Mouse (Mus musculus): ENCODE results near the gene Pafah1b2.

The Pafah1b2 gene

GRCm38 (mm10) chr9:46026058-46026849 lies 13.8 kb upstream of the Pafah1b2 start:
- no peak for DNase-seq

GRCm38 (mm10) chr9:46023591-46023990 lies 11.1 kb upstream of the Pafah1b2 start:
- no peak for DNase-seq

GRCm38 (mm10) chr9:46019975-46020374 lies 7.5 kb upstream of the Pafah1b2 start:
- no peak for DNase-seq

- no peak for DNase-seq
Observed at GRCm38 (mm10) chr9:46018316-46018715, 5.8 kb upstream of the Pafah1b2 start.

GRCm38 (mm10) chr9:46016417-46016816 lies 3.9 kb upstream of the Pafah1b2 start:
- DNase-seq = no peak

GRCm38 (mm10) chr9:46015831-46016230 lies 3.3 kb upstream of the Pafah1b2 start:
- no peak for DNase-seq

- peak; percentile 33 for DNase-seq
Observed at GRCm38 (mm10) chr9:46015081-46015551, 2.6 kb upstream of the Pafah1b2 start.

- DNase-seq = peak; percentile 69
Observed at GRCm38 (mm10) chr9:46014251-46014681, 1.8 kb upstream of the Pafah1b2 start.

GRCm38 (mm10) chr9:46013616-46014015 lies 1.1 kb upstream of the Pafah1b2 start:
- DNase-seq = no peak

- DNase-seq = peak; percentile 34
Observed at GRCm38 (mm10) chr9:46013009-46013586, 608 bp upstream of the Pafah1b2 start.

- no peak for DNase-seq
Observed at GRCm38 (mm10) chr9:46011094-46011970, 1.2 kb downstream of the Pafah1b2 start.

- no peak for DNase-seq
Observed at GRCm38 (mm10) chr9:46009669-46009983, 2.9 kb downstream of the Pafah1b2 start.

- no peak for DNase-seq
Observed at GRCm38 (mm10) chr9:46008931-46009668, 3.4 kb downstream of the Pafah1b2 start.

GRCm38 (mm10) chr9:46006224-46006623 lies 6.3 kb downstream of the Pafah1b2 start:
- no peak for DNase-seq

- DNase-seq = no peak
Observed at GRCm38 (mm10) chr9:46004529-46004928, 8.0 kb downstream of the Pafah1b2 start.

- DNase-seq = peak; percentile 78
Observed at GRCm38 (mm10) chr9:46003729-46004128, 8.8 kb downstream of the Pafah1b2 start.

- no peak for DNase-seq
Observed at GRCm38 (mm10) chr9:45999009-45999408, 13.5 kb downstream of the Pafah1b2 start.

GRCm38 (mm10) chr9:45985229-45985567 lies 27.3 kb downstream of the Pafah1b2 start:
- DNase-seq = peak; percentile 39

GRCm38 (mm10) chr9:45984409-45985228 lies 27.9 kb downstream of the Pafah1b2 start:
- DNase-seq = peak; percentile 93

- DNase-seq = peak; percentile 49
Observed at GRCm38 (mm10) chr9:45983676-45984408, 28.6 kb downstream of the Pafah1b2 start.

- DNase-seq = no peak
Observed at GRCm38 (mm10) chr9:45981331-45981730, 31.2 kb downstream of the Pafah1b2 start.
